Mouse (Mus musculus): Measurements from ENCODE around the gene Hipk3. TPM values are rescaled to one million over a fixed set of nuclear protein-coding genes. Genes with fewer than 3 reads are reported as not detected.

Gene Hipk3
- total and polyA plus RNA-seq, 3 experiments = 12.2 to 69.2 (median 49.7) TPM

DNA sequence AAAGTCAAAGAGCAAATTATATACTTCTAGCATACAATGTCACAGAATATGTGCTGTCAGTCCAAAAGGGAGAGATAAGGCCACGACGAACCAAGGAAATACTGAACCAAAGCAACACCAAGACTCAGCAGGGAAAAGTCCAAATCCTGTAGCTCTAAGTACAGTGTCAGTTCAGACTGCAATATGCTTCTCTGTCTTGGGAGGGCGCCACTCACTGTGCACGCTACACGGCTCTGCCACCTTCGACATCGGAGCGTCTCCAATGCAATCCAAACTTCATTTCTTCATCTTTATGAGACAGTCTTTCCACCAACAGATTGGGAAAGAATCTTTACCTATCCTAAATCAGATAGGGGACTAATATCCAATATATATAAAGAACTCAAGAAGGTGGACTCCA, 17.4 kb upstream of the Hipk3 start:
- no peaks in the 10 kb centered on the region for H3K9me3 ChIP-seq (replicated peaks)
- no peaks in the 10 kb centered on the region for H3K36me3 ChIP-seq (replicated peaks)
- no peak overlapping the region for H3K4me3 ChIP-seq (ENCODE audit: low read depth, low read length)
- DNase-seq (ENCODE audit: low spot score) (no peak), ATAC-seq (ENCODE audit: extremely low read depth, insufficient number of reproducible peaks, low FRiP score, poor library complexity, severe bottlenecking) (no peak)
- H3K4me1 ChIP-seq (ENCODE audit: insufficient read depth, low read depth, low read length) = no peaks in the 10 kb centered on the region
- no peak for TF ChIP-seq GATA2 (IDR thresholded peaks at IDR 0.05; ENCODE audit: borderline replicate concordance, low read depth, low read length)
- no peak for TF ChIP-seq POLR2AphosphoS5 (IDR thresholded peaks at IDR 0.05; ENCODE audit: insufficient replicate concordance, low read depth, low read length)
- no peak for TF ChIP-seq TAL1 (conservative IDR thresholded peaks at IDR 0.05; ENCODE audit: low read depth, low read length)
- no peak for TF ChIP-seq CTCF (IDR thresholded peaks at IDR 0.05; ENCODE audit: low read depth, low read length)
- no peak for TF ChIP-seq GATA1 (IDR thresholded peaks at IDR 0.05; ENCODE audit: borderline replicate concordance, low read length)
- peaks cover 22% of the 10 kb centered on the region for H3K27me3 ChIP-seq (ENCODE audit: insufficient read depth, low read length)

DNA sequence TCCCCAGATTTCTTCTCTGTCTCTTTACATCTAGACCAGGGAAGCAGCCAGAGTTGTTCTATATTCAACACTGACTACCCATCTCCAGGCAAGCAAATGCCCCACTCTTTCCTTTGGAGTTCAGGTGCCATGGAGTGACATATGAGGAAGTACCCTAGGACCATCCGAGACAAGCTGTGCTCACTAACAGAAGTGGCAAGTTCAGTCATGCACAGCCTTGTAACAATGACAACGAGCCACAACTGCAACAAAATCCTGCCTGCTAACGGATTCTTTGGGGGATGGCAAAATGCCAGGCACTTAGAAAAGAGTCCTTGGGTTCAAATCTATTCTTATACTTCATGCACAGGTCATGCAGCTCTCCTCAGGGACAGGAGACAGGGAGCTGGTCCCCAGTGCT, 8.1 kb upstream of the Hipk3 start:
- no peaks in the 10 kb centered on the region for H3K9me3 ChIP-seq (replicated peaks)
- no peak for TF ChIP-seq POLR2AphosphoS5 (IDR thresholded peaks at IDR 0.05; ENCODE audit: insufficient replicate concordance, low read depth, low read length)
- peaks cover 4% of the 10 kb centered on the region; the same call in 1 of the 2 replicates for H3K4me1 ChIP-seq (ENCODE audit: insufficient read depth, low read depth, low read length)
- H3K4me3 ChIP-seq (ENCODE audit: low read depth, low read length) = no peak overlapping the region
- peaks cover 25% of the 10 kb centered on the region for H3K27me3 ChIP-seq (ENCODE audit: insufficient read depth, low read length)
- ATAC-seq (ENCODE audit: extremely low read depth, insufficient number of reproducible peaks, low FRiP score, poor library complexity, severe bottlenecking) (no peak), DNase-seq (ENCODE audit: low spot score) (no peak)
- H3K36me3 ChIP-seq (replicated peaks) = no peaks in the 10 kb centered on the region

DNA sequence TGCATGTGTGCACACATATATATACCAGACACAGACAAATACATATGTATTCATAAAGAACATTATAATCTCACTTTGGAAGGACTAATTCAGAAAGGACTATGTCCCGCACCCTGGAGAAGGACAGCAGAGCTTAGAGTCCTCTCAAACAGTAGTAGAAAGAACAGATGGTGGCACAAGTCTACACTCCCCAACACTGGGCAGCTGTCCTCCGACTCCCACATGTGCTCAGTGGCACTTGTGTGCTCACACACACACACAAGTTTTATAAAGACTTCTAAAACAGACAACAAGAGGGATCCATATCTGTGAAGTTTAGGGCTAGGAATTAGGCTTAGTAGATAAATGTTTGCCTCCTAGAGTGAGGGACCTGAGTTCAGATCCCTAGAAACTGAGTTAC, 6.8 kb upstream of the Hipk3 start:
- no peaks in the 10 kb centered on the region for H3K9me3 ChIP-seq (replicated peaks)
- peaks cover 10% of the 10 kb centered on the region for H3K4me1 ChIP-seq (ENCODE audit: insufficient read depth, low read depth, low read length)
- peaks cover 21% of the 10 kb centered on the region for H3K27me3 ChIP-seq (ENCODE audit: insufficient read depth, low read length)
- ATAC-seq (ENCODE audit: extremely low read depth, insufficient number of reproducible peaks, low FRiP score, poor library complexity, severe bottlenecking) = no peak
- no peak overlapping the region for H3K4me3 ChIP-seq (ENCODE audit: low read depth, low read length)
- no peaks in the 10 kb centered on the region for H3K36me3 ChIP-seq (replicated peaks)
- TF ChIP-seq CTCF (IDR thresholded peaks at IDR 0.05; ENCODE audit: low read depth, low read length) (no peak), TAL1 (conservative IDR thresholded peaks at IDR 0.05; ENCODE audit: low read depth, low read length) (no peak), POLR2AphosphoS5 (IDR thresholded peaks at IDR 0.05; ENCODE audit: insufficient replicate concordance, low read depth, low read length) (no peak), GATA1 (IDR thresholded peaks at IDR 0.05; ENCODE audit: borderline replicate concordance, low read length) (no peak), GATA2 (IDR thresholded peaks at IDR 0.05; ENCODE audit: borderline replicate concordance, low read depth, low read length) (no peak)
- no peak for DNase-seq (ENCODE audit: low spot score)

DNA sequence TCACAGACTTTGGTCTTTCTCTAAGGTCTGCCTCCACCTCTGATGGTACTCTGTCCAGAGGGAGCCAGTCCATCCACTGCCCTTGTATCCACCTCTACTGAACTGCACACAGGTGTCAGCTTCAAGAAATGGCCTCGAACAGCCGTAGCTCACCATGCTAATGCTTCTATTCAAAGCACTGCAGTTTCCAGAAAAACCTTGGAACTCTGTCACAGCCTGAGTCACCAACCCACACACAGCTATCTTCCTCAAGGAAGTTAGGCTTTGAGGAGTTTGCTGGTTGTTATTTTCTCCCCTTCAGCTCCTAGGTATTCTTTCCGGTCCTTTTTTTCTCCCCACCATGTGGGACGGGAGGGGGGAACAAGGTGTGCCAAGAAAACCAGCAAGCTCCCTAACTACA, 3.5 kb upstream of the Hipk3 start:
- ATAC-seq (ENCODE audit: extremely low read depth, insufficient number of reproducible peaks, low FRiP score, poor library complexity, severe bottlenecking) (no peak), DNase-seq (ENCODE audit: low spot score) (no peak)
- Histone ChIP-seq H3K4me1 (ENCODE audit: insufficient read depth, low read depth, low read length) (peaks cover 25% of the 10 kb centered on the region), H3K4me3 (ENCODE audit: low read depth, low read length) (no peak overlapping the region), H3K36me3 (replicated peaks) (no peaks in the 10 kb centered on the region), H3K9me3 (replicated peaks) (no peaks in the 10 kb centered on the region), H3K27me3 (ENCODE audit: insufficient read depth, low read length) (peaks cover 9% of the 10 kb centered on the region)
- TF ChIP-seq TAL1 (conservative IDR thresholded peaks at IDR 0.05; ENCODE audit: low read depth, low read length) (no peak), GATA1 (IDR thresholded peaks at IDR 0.05; ENCODE audit: borderline replicate concordance, low read length) (no peak), POLR2AphosphoS5 (IDR thresholded peaks at IDR 0.05; ENCODE audit: insufficient replicate concordance, low read depth, low read length) (no peak), CTCF (IDR thresholded peaks at IDR 0.05; ENCODE audit: low read depth, low read length) (no peak), GATA2 (IDR thresholded peaks at IDR 0.05; ENCODE audit: borderline replicate concordance, low read depth, low read length) (no peak)

DNA sequence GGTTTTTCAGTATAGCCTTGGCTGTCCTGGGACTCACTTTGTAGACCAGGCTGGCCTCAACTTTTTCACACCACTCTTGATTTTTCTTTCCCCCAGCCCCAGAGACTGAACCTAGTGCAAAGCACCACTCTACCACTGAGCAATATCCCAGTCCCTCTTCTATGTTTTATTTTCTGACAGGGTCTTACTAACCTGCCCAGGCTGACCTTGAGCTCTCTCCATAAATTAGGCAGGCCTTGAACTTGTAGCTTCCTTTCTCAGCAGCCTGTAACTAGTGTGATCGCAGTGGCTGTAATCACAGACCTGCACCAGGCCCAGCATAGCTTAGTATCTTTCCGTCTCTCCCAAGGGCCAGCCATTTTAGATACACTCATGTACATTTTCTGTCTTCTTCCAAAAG, 3.0 kb upstream of the Hipk3 start:
- TF ChIP-seq TAL1 (conservative IDR thresholded peaks at IDR 0.05; ENCODE audit: low read depth, low read length) = no peak
- TF ChIP-seq GATA1 (IDR thresholded peaks at IDR 0.05; ENCODE audit: borderline replicate concordance, low read length) = no peak
- no peak for TF ChIP-seq POLR2AphosphoS5 (IDR thresholded peaks at IDR 0.05; ENCODE audit: insufficient replicate concordance, low read depth, low read length)
- TF ChIP-seq CTCF (IDR thresholded peaks at IDR 0.05; ENCODE audit: low read depth, low read length) = no peak
- DNase-seq (ENCODE audit: low spot score) = no peak
- Histone ChIP-seq H3K9me3 (replicated peaks) (no peaks in the 10 kb centered on the region), H3K4me3 (ENCODE audit: low read depth, low read length) (no peak overlapping the region), H3K36me3 (replicated peaks) (no peaks in the 10 kb centered on the region), H3K4me1 (ENCODE audit: insufficient read depth, low read depth, low read length) (peaks cover 25% of the 10 kb centered on the region), H3K27me3 (ENCODE audit: insufficient read depth, low read length) (peaks cover 4% of the 10 kb centered on the region)
- no peak for ATAC-seq (ENCODE audit: extremely low read depth, insufficient number of reproducible peaks, low FRiP score, poor library complexity, severe bottlenecking)

DNA sequence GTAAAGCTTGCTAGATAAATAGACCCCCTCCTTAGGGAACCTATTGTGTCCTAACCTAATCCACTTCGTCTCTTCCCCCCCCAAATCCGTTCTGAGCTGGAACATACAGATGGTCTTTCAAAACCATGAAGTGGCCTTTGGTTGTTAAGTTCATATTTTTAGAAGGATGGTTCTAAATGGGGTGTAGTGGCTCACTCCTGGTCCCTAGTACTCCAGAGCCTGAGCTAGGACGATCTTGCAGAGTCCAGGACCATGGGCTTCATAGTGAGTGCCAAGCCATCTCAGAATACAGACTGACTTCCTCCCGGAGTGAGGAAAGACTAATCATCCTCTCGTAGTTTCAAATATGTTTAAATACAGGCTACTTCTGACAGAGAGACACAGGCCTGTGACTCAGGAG, 2.0 kb upstream of the Hipk3 start:
- Histone ChIP-seq H3K4me3 (ENCODE audit: low read depth, low read length) (no peak overlapping the region), H3K36me3 (replicated peaks) (no peaks in the 10 kb centered on the region), H3K27me3 (ENCODE audit: insufficient read depth, low read length) (no peaks in the 10 kb centered on the region), H3K9me3 (replicated peaks) (no peaks in the 10 kb centered on the region), H3K4me1 (ENCODE audit: insufficient read depth, low read depth, low read length) (peaks cover 31% of the 10 kb centered on the region)
- DNase-seq (ENCODE audit: low spot score) (no peak), ATAC-seq (ENCODE audit: extremely low read depth, insufficient number of reproducible peaks, low FRiP score, poor library complexity, severe bottlenecking) (no peak)
- TF ChIP-seq POLR2AphosphoS5 (IDR thresholded peaks at IDR 0.05; ENCODE audit: insufficient replicate concordance, low read depth, low read length) (no peak), CTCF (IDR thresholded peaks at IDR 0.05; ENCODE audit: low read depth, low read length) (no peak), GATA2 (IDR thresholded peaks at IDR 0.05; ENCODE audit: borderline replicate concordance, low read depth, low read length) (no peak), GATA1 (IDR thresholded peaks at IDR 0.05; ENCODE audit: borderline replicate concordance, low read length) (no peak), TAL1 (conservative IDR thresholded peaks at IDR 0.05; ENCODE audit: low read depth, low read length) (no peak)

DNA sequence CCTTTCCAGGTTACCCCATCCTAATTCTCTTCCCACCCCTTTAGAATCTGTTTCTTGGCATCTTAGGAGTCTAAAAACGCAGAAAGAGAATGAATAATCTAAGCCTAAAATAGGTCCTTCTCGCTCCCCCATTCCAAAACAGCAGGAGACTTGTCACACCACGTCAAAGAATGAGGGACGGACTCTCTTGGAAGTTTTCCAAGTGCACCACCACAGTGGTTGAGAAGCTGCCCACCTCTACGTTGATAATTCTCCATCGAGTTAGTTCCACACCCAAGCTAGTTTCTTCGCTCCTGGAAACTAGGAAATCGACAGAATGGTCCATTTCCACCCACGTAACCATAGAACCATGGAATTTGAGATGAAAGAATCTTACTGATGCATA, 547 bp upstream of the Hipk3 start:
- H3K9me3 ChIP-seq (replicated peaks) = no peaks in the 10 kb centered on the region
- no peak for TF ChIP-seq CTCF (IDR thresholded peaks at IDR 0.05; ENCODE audit: low read depth, low read length)
- no peak for TF ChIP-seq GATA2 (IDR thresholded peaks at IDR 0.05; ENCODE audit: borderline replicate concordance, low read depth, low read length)
- no peak for TF ChIP-seq GATA1 (IDR thresholded peaks at IDR 0.05; ENCODE audit: borderline replicate concordance, low read length)
- TF ChIP-seq TAL1 (conservative IDR thresholded peaks at IDR 0.05; ENCODE audit: low read depth, low read length) = no peak
- no peak for TF ChIP-seq POLR2AphosphoS5 (IDR thresholded peaks at IDR 0.05; ENCODE audit: insufficient replicate concordance, low read depth, low read length)

More for the DNA sequence above, 547 bp upstream of the Hipk3 start:
- no peak for DNase-seq (ENCODE audit: low spot score)
- H3K36me3 ChIP-seq (replicated peaks) = peaks cover 3% of the 10 kb centered on the region
- peak overlapping the region; percentile 90 for H3K4me3 ChIP-seq (ENCODE audit: low read depth, low read length)
- peaks cover 39% of the 10 kb centered on the region for H3K4me1 ChIP-seq (ENCODE audit: insufficient read depth, low read depth, low read length)
- ATAC-seq (ENCODE audit: extremely low read depth, insufficient number of reproducible peaks, low FRiP score, poor library complexity, severe bottlenecking) = no peak
- no peaks in the 10 kb centered on the region for H3K27me3 ChIP-seq (ENCODE audit: insufficient read depth, low read length)

Data from G1E (cell line).